Mouse (Mus musculus): Measurements from ENCODE around the gene Dpp8.
"Not testable (repeated sequence)": the region's sequence is repeated elsewhere in the genome, so short reads cannot be mapped to it uniquely, and the experiment has no call there.

The Dpp8 gene

DNA sequence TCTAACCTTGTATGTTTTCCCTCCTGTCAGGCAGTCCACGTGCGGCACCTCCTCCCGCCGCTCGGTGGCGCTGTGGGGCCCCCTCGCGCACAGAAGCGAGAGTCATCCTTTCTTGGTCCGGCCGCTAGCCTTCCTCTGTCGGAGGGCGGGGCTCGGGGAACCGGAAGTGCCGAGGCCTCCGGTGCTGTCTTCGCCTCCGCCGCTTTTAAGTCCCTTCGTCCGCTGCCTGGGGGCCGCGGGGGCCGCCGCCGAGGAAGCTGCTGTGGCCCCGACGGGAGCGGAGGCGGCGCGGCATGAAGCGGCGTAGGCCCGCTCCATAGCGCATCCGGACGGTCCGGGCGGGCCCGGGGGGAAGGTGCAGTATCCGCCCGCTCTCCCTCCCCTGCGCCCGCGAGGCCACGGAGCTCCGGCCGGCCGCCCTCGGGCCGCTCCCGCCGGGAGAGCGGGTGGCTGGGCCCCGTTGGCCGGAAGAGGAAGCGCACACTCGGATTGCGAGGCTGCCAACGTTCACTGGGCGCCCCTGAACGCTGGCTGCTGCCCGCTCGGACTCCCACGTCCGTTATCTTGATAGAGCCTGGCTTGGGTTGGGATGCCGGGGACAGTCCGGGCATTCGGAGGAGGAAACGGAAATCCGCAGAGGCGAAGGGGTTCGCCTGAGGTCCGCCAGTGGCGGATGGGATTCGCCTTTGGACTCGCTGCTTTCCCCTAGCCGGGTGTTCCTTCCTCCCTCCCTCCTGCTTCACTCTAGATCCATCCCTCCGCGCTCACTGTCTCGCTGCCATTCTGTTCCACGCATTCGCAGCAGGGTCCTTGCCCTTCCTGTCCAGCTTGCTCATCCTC, at the start of gene Dpp8:
Dpp8 (plus strand) TSS at position 146 of the 840 bp plus-strand sequence.
- in situ Hi-C loops (cut with MboI, MseI), result no loop called here

DNA sequence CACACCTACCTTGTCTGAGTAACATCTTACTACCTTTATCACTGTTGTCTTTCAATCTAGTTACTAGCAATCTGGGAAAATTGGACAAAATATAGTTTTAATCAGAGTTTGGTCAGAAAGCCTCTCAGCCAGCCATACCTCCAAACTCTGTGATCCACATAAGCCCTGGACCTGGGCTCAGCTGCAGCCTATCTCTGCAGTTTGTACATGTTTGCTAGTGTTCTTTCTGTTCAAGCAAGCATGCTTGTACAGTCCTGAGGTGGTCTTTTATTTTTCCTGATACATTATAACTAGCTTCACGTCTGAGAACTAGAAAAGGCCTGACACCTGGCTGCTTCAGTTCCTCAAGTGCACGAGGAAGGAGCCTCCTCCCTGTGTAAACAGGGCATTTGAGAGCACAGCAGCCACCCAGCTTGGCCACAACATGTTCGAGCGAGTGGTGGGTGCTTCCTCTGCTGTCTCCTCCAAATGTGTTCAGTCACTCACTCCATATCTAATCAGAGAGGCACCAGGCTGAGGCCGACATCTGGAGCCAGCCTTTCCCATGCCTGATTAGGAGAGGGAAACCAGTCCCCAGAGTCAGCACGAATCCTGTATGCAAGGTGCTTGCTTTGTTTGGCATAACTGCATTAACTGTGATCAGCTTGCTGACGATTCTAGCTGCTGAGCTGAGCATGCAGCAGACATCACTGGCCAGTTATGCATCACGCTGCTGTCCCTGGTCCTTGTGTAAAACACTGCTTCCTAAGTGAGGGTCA, 47.0 kb upstream of the Dpp8 start:
- in situ Hi-C loops (cut with MboI, MseI), result no loop called here

DNA sequence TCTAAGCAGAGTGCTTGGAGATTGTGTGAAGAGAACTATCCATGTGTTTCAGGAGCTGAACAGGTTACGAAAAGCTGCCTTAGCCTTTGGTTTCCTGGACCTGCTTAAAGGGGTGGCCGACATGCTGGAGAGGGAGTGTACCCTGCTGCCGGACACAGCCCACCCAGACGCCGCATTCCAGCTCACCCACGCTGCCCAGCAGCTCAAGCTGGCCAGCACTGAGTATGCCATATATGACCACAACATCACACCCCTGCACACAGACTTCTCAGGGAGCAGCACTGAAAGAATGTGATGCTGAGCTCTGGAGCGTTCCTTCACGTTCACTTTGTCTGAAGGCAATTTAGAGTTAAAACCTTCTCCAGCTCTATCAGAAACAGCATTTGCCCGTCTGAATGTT, 46.4 kb upstream of the Dpp8 start:
- in situ Hi-C loops (cut with MboI, MseI), result no loop called here

DNA sequence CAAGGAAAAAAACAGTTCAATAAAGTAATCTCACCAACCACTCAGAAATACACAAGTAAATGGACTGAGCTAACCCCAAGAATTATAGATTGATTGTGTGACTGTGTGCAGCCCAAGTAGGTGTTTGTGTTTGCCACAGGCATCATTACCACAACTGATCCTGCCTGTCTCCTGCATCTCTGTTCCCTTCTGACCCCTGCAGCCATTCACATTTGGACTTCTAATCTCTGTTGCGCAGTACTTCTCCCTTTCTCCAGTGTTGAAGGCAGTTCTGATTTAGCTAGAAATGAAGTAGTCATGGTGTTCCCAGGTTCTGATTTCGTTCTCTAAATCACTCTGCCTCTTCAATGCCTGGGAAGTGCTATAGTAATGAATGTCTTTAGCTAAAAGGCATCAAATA, 44.6 kb upstream of the Dpp8 start:
- in situ Hi-C loops (cut with MboI, MseI), result no loop called here

DNA sequence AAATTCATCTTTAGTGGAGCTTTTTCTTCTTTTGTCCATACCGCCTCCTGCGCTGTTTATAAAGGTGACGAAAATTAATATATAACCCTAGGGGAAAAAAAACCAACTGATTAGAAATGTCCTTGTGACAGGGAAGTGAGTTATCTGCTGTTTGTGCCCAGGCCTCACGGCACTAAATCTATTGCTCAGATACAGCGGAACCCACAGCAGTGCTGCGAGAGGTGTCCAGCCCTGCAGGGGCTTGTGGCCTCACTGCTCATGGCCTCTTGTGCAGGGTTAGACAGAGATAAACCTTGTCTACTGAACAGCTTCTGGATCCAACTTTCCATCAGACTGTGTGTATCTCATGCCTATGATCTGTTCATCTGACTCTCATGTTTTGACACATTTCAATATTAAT, 43.8 kb upstream of the Dpp8 start:
- in situ Hi-C loops (cut with MboI, MseI), result no loop called here

DNA sequence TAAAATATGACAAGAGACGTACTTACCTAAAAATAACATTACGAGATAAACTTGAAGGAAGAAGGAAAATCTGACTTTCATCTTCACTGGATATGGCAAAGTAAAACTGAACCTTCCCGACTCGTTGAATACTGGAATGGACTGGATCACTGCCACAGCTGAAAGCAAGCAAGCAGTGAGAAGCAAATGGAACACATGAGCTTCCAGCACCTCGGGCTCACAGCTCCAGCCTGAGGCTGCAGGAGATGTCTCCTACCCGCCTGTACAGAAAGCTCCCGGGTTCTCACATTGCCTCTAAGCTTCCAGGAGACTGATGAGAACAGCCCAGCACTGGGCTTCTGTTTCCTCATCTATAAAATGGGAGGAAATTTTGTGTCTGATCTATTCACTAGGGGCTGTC, 41.9 kb upstream of the Dpp8 start:
- in situ Hi-C loops (cut with MboI, MseI), result no loop called here

DNA sequence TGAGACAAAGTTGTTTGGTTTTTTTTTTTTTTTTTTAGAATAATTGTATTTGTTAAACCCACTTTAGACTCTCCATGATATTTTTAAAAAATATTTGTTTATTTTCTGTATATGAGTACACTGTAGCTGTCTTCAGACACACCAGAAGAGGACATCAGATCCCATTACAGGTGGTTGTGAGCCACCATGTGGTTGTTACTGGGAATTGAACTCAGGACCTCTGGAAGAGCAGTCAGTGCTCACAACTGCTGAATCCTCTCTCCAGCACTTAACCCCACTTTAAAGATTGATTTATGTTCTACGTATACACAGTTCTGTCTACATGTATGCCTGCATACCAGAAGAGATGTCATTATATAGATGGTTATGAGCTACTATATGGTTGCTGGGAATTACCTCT, 36.8 kb upstream of the Dpp8 start:
- in situ Hi-C loops (cut with MboI, MseI), result not testable (repeated sequence)

DNA sequence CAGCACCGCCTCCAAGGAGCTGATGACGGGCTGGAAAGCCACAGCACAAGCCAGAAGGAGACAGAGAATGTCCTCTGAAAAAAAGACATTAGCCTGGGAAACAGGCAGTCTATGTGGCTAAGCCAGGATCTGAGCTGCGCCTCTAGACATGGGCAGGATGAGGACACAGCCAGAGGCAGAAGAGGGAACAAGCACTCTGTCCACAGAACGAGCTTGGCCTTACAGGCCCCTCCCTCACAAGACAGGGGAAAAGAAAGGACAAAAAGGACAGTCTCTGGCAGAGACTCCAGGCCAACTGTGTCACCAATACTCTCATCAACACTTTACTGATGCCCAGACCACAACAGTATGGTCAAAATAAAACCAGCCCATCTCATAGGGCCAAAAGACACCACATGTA, 30.7 kb upstream of the Dpp8 start:
- in situ Hi-C loops (cut with MboI, MseI), result no loop called here

DNA sequence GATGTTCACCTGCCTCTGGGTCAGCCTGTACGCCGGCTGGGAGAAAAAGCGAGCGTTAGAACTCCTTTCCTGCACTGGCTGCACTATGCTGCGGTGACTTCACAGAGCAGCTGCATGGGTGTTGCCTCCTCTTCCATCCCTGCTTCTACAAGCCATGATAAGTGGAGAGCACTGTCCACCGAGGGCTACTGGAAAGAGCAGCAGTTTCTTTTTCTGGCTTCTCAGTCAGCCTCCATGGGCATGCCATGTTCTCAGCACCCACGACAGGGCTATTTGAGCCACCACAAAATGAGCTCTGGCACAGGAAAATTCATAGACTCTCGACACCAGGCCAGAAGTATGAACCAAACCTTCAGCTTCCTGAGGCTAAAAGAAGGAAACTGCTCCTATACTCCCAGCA, 26.5 kb upstream of the Dpp8 start:
- in situ Hi-C loops (cut with MboI, MseI), result no loop called here

DNA sequence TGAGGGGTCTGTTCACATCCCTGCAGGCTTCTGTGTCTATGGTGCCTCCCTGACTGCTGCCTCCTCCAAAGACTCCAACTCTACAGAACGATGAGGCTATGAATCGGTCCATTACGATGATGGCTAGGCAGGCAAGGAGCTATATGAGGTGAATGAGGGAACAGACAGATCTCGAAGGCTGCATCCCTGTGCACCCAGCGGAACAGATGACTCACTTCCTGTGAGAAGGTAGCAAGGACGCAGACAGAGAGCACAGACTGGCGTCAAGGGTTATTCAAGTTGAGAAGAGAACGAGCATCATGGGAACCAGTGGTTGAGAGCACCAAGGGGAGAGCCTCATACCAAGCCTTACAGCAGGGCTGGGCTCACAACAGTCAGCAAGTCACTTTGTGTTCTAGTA, 21.6 kb upstream of the Dpp8 start:
- in situ Hi-C loops (cut with MboI, MseI), result no loop called here

DNA sequence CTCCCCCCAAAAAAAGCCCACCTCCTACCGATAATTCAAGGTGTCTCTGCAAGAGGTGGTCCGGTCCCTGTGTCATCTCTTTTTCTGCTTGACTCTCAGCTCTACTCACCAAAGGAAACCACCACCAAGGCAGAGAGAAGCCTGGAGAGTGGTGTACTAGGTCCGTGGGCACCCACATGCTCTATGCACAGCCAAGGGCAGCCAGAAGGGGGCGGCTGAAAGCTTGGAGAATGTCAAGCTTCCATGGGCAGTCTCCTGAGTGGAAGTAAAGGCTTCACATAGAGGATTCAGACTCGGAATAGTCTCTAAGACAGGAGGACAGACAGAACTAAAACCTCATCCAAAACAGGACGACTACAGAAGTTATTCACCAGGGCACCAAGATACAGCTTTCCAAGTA, 20.9 kb upstream of the Dpp8 start:
- in situ Hi-C loops (cut with MboI, MseI), result no loop called here

DNA sequence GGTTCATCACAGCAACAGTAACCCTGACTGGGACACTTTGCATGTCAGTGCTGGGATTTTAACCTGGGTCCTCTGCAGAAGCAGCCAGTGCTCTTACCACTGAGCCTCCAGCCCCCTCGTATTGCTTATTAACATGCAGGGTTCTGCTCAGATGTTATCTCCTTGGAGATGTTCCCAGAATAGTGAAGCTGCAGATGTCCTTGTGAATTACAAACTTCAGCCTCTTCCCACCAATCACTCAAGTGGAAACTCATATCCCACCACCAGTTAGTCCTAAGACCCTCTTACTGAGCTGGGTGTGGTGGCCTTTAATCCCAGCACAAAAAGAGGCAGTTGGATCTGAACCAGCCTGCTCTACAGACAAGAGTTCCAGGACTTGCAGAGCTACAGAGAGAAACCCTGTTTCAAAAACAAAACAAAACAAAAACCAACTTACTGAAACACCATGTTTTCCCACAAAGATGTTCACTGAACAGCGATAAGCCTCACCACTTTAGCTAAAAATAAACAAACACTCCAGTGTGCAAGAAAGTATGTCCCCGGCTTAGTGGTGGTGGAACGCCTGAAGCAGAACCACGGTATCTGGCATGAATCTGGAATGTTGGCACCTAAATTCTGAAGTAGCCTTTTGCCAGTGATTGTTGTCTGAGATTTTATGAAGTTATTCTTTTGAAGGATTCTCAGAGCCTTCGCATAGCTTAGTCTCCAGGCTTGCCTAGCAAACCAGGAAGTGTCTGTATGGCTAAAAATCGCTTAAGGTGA, 16.6 kb upstream of the Dpp8 start:
- in situ Hi-C loops (cut with MboI, MseI), result no loop called here

DNA sequence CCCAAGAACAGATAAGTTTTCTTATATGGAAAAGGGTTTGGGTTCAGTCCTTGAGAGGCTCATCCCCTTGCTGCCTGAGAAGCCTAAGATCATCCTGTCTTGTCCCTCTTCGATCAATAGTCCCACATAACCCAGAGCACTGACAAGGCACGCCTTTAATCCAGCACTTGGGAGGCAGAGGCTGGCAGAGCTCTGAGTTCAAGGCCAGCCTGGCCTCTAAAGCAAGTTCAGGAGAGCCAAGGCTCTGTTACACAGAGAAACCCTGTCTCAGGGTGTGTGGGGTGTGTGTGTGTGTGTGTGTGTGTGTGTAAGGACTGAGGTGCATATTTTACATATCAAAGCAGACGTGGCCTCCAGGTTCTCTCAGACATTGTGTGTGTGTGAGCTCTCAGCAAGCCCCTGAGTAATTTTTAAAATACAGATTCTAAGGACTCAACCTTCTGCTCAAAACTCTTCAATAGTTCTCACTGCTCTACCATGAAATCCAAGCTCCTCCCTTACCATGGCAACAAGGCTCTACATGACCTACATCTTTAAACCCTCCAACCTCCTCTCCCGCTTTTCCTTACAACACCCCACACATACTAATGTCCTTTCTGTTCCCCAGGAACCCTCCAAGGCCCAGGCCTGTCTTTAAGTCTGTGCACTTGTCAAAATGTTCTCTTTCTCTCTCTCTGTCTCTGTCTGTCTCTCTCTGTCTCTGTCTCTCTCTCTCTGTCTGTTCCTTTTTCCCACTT, 15.8 kb upstream of the Dpp8 start:
- in situ Hi-C loops (cut with MboI, MseI), result no loop called here

DNA sequence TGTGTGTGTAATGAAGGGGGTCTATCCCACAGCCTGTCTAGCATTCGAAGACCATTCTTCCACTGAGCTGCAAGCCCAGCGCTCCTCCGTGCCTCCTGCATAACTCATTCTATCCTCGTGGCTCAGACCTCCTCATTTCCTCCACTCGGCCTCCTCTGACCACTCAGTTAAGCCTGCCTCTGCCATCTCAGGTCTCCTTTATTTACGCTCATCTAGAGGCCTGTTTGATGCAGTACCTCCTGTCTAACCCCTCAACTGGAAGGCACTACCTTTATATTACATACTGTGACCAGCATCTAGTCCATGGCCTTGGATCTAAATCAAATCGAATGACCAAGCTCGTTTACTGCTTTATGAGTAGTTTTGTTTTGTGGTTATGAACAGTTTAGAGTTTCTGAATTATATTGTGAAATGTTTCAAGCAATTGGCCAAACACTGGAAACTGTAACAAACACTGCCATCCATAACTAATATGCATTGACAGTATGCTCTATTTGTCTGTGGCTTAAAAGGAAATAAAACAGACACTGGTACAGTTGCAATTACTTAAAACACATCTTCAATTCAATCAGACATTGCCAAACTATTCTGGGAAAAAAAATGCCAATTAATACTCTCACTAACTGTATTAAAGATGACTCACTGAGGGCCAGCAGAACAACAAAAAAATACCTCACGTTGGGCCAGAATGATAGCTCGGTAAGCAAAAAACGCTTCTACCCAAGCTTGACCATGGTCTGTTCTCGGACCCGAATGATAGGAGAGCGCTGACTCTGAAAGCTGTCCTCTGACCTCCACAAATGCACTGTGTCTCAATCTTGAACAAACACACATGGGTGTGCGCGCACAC, 15.0 kb upstream of the Dpp8 start:
- in situ Hi-C loops (cut with MboI, MseI), result no loop called here

DNA sequence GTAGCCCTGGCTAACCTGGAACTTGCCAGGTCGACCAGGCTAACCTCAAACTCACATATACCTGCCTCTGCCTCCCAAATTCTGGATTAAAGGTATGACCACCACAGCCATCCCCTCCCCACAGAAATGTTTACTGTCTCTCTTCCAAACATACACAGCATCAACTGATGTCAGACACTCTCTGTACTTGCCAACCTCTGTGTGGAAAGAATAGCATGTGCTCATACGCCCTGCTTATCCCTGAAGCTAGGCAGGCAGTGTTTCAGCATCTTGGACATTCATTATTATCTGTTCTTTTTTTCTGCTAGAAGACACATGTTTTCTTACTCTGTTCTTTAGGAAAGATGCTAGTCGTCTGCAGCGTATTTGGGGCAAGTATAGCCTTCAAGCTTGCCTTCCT, 14.3 kb upstream of the Dpp8 start:
- in situ Hi-C loops (cut with MboI, MseI), result no loop called here

DNA sequence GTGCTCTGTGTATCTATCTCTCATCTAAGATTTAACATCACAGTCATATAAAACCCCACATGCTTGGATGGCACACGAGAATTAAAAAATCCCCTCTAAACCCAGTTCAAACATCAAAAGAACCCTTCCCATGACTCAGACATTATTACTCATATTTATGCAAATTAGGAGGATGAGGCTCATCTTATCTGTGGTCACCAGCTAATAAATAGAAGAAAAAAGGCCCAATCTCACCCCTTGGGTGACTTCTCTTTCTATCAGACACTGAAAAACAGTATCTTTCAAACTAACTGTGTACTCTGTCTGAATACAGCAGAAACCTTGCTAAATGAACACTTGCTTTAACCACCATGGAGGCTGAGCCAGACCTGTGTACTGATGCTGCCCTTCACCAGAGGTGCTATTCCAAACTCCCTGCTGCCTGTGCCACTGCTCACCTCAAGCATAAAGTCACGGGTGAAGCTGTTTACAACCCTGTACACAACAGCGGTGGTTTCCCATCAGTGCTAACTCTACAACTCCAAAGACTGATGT, 13.6 kb upstream of the Dpp8 start:
- in situ Hi-C loops (cut with MboI, MseI), result no loop called here

DNA sequence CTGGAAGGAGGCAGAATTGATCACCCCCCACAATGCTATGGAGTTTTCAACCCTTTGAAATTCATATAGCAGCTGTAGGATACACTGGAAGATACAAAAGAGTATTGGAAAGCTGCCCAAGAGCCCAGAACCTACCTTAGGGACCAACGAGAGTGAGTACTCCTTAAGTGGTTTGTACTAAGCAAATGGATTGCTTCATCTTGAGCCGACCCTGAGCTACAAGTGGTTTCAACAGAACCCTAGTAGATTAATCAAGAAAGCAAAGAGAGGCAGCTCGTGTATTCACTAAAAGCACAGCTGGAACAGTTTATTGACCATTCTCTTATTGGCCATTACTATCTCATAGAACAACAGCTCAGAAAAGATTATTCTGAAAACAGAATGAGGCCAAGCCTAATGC, 13.1 kb upstream of the Dpp8 start:
- in situ Hi-C loops (cut with MboI, MseI), result no loop called here

DNA sequence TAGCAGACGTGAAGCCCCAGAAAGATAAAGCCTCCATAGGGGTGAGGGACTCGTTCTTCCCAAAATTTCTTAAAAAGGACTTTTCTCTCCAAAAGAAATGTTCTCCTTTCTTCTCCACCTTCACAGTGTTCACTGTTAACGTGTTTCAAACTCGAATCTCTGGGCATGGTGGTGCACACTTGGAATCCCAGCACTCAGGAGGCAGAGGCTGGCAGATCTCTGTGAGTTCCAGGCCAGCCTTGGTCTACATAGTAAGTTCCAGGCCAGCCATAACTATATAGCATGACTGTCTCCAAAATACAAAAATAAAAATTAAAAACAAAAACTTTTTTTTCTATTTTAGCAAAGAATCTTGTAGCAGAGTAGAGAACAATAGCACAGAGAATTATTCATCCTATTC, 12.1 kb upstream of the Dpp8 start:
- in situ Hi-C loops (cut with MboI, MseI), result no loop called here

DNA sequence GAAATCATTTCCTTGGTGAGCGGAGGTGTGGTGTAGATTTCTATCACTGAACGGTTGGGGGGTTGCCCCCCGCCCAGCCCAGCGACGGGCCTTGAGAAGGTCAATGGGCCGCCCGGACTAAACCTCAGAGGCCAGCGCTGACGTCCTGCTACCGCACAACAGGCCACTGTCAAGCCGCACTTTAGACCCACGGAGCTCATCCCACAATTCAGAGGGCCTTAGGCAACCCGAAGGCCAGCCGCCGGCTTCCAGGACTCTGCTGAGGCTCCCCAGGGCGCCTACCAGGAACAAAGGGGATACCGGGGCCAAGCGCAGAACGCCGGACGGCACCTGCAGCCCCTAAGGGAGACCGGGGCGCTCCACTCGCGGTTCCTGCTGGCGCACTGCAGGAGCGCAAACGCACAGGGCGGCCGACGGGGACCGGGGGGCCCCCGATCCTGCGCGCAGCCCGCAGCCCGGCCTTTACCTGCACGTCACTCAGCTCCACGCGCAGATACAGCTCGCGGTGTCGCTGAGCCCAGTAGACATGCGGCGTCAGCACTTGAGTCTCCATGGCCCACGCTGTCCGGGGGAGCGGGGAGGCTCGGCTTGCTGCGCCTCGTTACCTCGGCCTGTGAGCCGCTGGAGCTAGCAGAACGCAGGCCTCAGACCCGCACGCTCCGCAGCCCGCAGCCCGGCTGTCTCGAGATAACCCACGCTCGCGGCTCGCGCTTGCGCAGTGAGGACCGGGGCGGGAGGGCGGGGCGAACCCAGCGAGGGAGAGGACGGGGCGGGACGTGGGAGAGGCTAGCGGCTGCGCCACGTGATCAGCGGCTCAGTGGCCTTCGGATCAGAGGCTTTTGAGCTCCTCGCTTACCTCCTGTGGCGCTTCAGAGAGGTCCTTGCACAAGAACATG, 11.0 kb upstream of the Dpp8 start, which contains the start of gene Hacd3:
Hacd3 (minus strand) TSS at position 703 of the 896 bp plus-strand sequence.
- in situ Hi-C loops (cut with MboI, MseI), result no loop called here

Measured in T-helper 1 cell (primary cell).